Mouse (Mus musculus): Measurements from ENCODE around the gene Ksr1. TPM values are rescaled to one million over a fixed set of nuclear protein-coding genes. Genes with fewer than 3 reads are reported as not detected.

Gene Ksr1
- 0.24 TPM for polyA plus RNA-seq (2014; fragmentation: Illumina TruSeq; extraction: RNeasy Lipid Tissue Mini Kit (QIAGEN cat#74804); ENCODE audit: low read depth, low replicate concordance)

DNA sequence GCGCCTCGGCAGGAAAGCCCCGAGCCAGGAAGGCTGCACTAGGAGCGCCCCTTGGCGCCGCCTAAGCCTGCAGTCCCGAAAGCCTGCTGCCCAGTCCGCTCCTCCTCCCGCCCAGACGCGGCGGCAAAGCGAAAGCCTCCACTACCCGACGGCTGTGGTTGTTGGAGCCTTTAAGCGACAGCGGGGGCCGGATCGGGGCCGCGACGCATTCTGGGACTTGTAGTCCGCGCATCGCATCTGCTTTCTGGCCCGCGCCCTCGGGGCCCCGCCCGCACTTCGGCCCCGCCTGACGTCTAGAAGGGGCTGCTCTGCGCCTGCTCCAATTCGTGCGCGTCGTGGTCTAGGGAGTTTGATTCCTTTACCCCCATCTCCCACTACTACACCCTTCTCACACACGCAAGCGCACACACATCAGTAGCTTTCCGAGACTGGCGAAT, at the start of gene Ksr1:
Gene Ksr1, minus strand, starts transcription at position 77 of the 437 bp plus-strand sequence.

DNA sequence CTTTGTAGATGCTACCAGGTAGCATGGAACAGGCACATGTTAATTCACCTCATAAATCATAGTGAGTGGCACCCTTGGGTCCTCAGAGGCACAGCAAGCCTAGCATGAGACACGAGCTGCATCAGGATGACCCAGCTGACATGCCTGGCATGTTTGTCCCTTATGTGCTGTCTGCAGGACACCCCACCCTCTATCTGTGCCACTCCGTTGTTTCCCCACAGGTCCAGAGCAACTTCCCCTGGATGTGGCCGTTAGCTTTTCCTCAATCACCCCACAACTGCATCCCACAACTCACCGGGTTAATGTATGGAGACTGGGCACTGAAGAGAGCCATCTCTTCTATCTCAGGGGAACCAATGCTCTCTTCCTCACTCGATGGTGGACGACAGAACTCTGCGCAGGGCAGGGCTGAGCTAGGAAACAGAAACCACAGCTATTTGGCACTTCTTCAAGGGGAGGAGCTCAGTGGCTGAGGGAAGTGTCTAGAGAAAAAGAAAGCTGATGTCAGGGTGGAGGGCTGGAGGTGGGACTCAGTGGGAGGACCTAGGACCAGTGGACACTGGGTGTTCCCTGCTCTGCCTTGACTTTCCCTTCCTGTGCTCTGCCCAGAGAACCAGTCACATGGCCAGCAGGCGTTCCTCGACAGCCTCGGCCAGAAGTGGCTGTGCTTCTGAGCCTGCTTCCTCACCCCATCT, 161.6 kb downstream of the Ksr1 start, which contains the start of gene Lgals9:
Gene Lgals9, minus strand, starts transcription at position 464 of the 695 bp plus-strand sequence.

Other genes starting within 250 kb of the Ksr1 start
- not detected for gene Nos2, start 225.6 kb downstream of the Ksr1 start, polyA plus RNA-seq (2014; fragmentation: Illumina TruSeq; extraction: RNeasy Lipid Tissue Mini Kit (QIAGEN cat#74804); ENCODE audit: low read depth, low replicate concordance)
- gene Lgals9, start 161.5 kb downstream of the Ksr1 start, polyA plus RNA-seq (2014; fragmentation: Illumina TruSeq; extraction: RNeasy Lipid Tissue Mini Kit (QIAGEN cat#74804); ENCODE audit: low read depth, low replicate concordance), result 272 TPM
- gene Wsb1, start 108.3 kb upstream of the Ksr1 start, polyA plus RNA-seq (2014; fragmentation: Illumina TruSeq; extraction: RNeasy Lipid Tissue Mini Kit (QIAGEN cat#74804); ENCODE audit: low read depth, low replicate concordance), result 89.0 TPM
- gene Gm9964, start 150.5 kb upstream of the Ksr1 start, polyA plus RNA-seq (2014; fragmentation: Illumina TruSeq; extraction: RNeasy Lipid Tissue Mini Kit (QIAGEN cat#74804); ENCODE audit: low read depth, low replicate concordance), result not detected
- 11.4 TPM for gene Nf1, start 193.3 kb upstream of the Ksr1 start, polyA plus RNA-seq (2014; fragmentation: Illumina TruSeq; extraction: RNeasy Lipid Tissue Mini Kit (QIAGEN cat#74804); ENCODE audit: low read depth, low replicate concordance)